Mouse (Mus musculus): ENCODE measurements around the gene Polr2h.

- TF ChIP-seq CTCF (IDR thresholded peaks at IDR 0.05; ENCODE audit: control insufficient read depth, insufficient read depth, insufficient replicate concordance, low read depth, low read length), result no peak
- no peak for TF ChIP-seq POLR2A (IDR thresholded peaks at IDR 0.05; ENCODE audit: control insufficient read depth, low read depth, low read length)
Observed at GRCm38 (mm10) chr16:20706407-20707055, 10.9 kb upstream of the Polr2h start.

Data from testis, adult 2 months (tissue).